ENCODE assay signal across 8 mouse cellular contexts in the genomic region with DNA sequence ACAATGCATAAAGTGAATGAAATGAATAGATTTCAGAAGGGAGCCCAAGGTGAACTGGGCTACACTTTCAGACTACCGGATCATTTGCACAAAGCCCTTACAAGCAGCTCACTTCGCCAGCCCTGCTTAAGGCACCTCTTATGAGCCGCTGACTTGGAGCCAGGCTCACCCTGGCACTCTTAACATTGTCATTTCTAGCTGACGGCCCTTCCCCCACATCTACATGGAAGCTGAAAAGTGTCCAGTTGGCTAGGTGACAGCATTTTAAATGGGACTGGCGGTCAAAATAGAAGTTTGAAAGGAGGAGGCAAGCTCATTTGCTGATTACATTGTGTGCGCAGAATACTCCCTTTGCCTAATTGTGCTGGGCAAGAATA.
DNase-seq lines count a peak whose midpoint lies in the region; ATAC-seq and TF ChIP-seq lines count a peak whose summit lies in the region.

No protein-coding gene starts in this region.

- no peaks in the 10 kb centered on the region for H3K36me3 ChIP-seq in heart, embryonic 12.5 days
- H3K36me3 ChIP-seq in kidney, embryonic 16.5 days (ENCODE audit: insufficient read depth, low read length), result no peaks in the 10 kb centered on the region
- H3K36me3 ChIP-seq in stomach, postnatal 0 days (ENCODE audit: control insufficient read depth, insufficient read depth, low read length), result no peaks in the 10 kb centered on the region

- 0 out of 2 replicates have a peak, but pooled peaks cover 6% of the 10 kb centered on the region for H3K27me3 ChIP-seq in heart, embryonic 12.5 days (replicated peaks)
- H3K27me3 ChIP-seq in kidney, embryonic 16.5 days (ENCODE audit: insufficient read depth, low read length), result no peaks in the 10 kb centered on the region
- H3K27me3 ChIP-seq in stomach, postnatal 0 days (ENCODE audit: control insufficient read depth, insufficient read depth, low read length), result no peaks in the 10 kb centered on the region

- TF ChIP-seq CTCF in stomach, postnatal 0 days (IDR thresholded peaks at IDR 0.05; ENCODE audit: low read depth), result no peak

- H3K4me3 ChIP-seq in heart, embryonic 12.5 days, result peak overlapping the region; percentile 50
- peak overlapping the region; percentile 46 for H3K4me3 ChIP-seq in kidney, embryonic 16.5 days (ENCODE audit: low read length)
- H3K4me3 ChIP-seq in stomach, postnatal 0 days (ENCODE audit: low read depth, low read length), result peak overlapping the region; percentile 37

- no peak for TF ChIP-seq EP300 in stomach, postnatal 0 days (optimal IDR thresholded peaks at IDR 0.05)

- peaks cover 18% of the 10 kb centered on the region for H3K4me1 ChIP-seq in heart, embryonic 12.5 days (replicated peaks)
- H3K4me1 ChIP-seq in kidney, embryonic 16.5 days (ENCODE audit: insufficient read depth, low read length), result peaks cover 16% of the 10 kb centered on the region
- no peaks in the 10 kb centered on the region for H3K4me1 ChIP-seq in stomach, postnatal 0 days (replicated peaks; ENCODE audit: control insufficient read depth, insufficient read depth)

- DNase-seq in gastrocnemius, postnatal 10 days, result peak; percentile 27
- DNase-seq in gastrocnemius, postnatal 36 days, result no peak
- peak; percentile 27 to 40 for DNase-seq in cerebellum, postnatal 36 days
- DNase-seq in lung, postnatal 10 days, result peak; percentile 75
- no peak for DNase-seq in stomach, postnatal 0 days (ENCODE audit: low spot score)
- no peak for DNase-seq in spleen, postnatal 14 days (ENCODE audit: low spot score in 2 of 2)

- peak overlapping the region; percentile 93 for H3K4me2 ChIP-seq in heart, embryonic 12.5 days
- peak overlapping the region; percentile 78 for H3K4me2 ChIP-seq in kidney, embryonic 16.5 days (replicated peaks; ENCODE audit: low read depth, low read length)
- peak overlapping the region; percentile 70 for H3K4me2 ChIP-seq in stomach, postnatal 0 days (replicated peaks; ENCODE audit: low read depth)

- no peaks in the 10 kb centered on the region for H3K9me3 ChIP-seq in heart, embryonic 12.5 days (replicated peaks)
- no peaks in the 10 kb centered on the region for H3K9me3 ChIP-seq in kidney, embryonic 16.5 days (ENCODE audit: low read length)
- H3K9me3 ChIP-seq in stomach, postnatal 0 days (ENCODE audit: control insufficient read depth, low read length), result no peaks in the 10 kb centered on the region

- intact Hi-C loops in gastrocnemius, postnatal 36 days (cut with DNase I), result no loop called here

- 26% methylated on average over 6 of the region's 6 CpGs for WGBS in heart, embryonic 12.5 days
- WGBS in kidney, embryonic 16.5 days, result 41% methylated on average over 6 of the region's 6 CpGs
- 38% methylated on average over 6 of the region's 6 CpGs for WGBS in stomach, postnatal 0 days

- no peak overlapping the region for H3K27ac ChIP-seq in heart, embryonic 12.5 days (ENCODE audit: poor library complexity, severe bottlenecking)
- H3K27ac ChIP-seq in kidney, embryonic 16.5 days (ENCODE audit: low read length), result no peak overlapping the region
- H3K27ac ChIP-seq in stomach, postnatal 0 days (replicated peaks), result no peak overlapping the region

- 0 out of 2 replicates have a peak overlapping the region, but pooled peaks have one; percentile 68 for H3K9ac ChIP-seq in heart, embryonic 12.5 days
- H3K9ac ChIP-seq in kidney, embryonic 16.5 days (replicated peaks; ENCODE audit: low read length), result no peak overlapping the region
- H3K9ac ChIP-seq in stomach, postnatal 0 days (ENCODE audit: low read length), result no peak overlapping the region

- ATAC-seq in heart, embryonic 12.5 days (ENCODE audit: insufficient number of reproducible peaks, low FRiP score), result peak; percentile 63; the same call in 1 of the 2 replicates
- ATAC-seq in kidney, embryonic 16.5 days (ENCODE audit: low FRiP score, low TSS enrichment), result peak; percentile 25; the same call in 1 of the 2 replicates
- no peak; the same call in 1 of the 2 replicates for ATAC-seq in stomach, postnatal 0 days (ENCODE audit: low FRiP score, low TSS enrichment)

Comparison
In these comparisons a context has a peak if more than half of its experiments do, and no peak if none do; other contexts are left out.
1. DNase-seq: peak in gastrocnemius, postnatal 10 days (single experiment), cerebellum, postnatal 36 days (2 of 2) and lung, postnatal 10 days (single experiment); none in gastrocnemius, postnatal 36 days (0 of 2), stomach, postnatal 0 days (single experiment) and spleen, postnatal 14 days (0 of 2).
2. Peak in every context shown above with its lines, with median percentiles within 50 percentile points of each other: H3K4me2 ChIP-seq and H3K4me3 ChIP-seq.